8 mouse cellular contexts compared by ENCODE assay signal in the genomic region with DNA sequence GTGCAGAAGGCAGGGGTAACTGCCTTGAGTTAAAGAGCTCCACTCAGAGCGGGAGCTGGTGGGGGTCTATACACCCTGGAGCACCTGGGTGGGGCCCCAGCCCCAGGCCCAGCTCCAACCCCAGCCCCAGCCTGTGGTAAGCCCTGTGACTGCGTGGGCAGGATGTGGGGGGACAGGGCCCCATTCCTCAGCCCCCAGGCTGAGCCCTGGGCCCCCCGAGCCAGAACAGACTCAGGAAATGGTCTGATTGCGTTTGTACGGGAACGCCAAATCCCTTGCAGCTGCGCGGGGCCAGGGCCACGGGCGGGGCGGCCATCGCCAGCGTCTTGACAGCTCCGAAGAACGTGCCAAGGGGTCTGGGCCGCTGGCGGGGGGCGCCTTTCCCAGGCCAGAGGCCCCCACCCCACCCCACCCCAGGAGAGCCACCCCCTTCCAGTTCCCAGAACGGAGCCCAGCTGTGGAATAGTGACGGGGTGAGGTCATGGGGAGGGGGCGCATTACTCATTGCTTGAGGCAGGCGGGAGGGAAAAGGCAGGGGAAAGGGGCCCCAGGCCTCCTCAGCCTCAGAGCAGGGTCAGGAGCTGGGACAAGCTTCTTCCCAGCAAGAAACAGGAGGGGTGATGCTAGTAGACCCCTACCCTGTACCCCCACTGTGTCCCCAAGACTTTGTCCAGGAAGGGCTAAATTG. TPM values are rescaled to one million over a fixed set of nuclear protein-coding genes. Genes with fewer than 3 reads are reported as not detected.
A peak's percentile ranks its signal among the peaks of the same experiment; 100 is the strongest.
DNase-seq lines count a peak whose midpoint lies in the region; ATAC-seq and TF ChIP-seq lines count a peak whose summit lies in the region.

No protein-coding gene starts in this region.

- H3K4me2 ChIP-seq in midbrain, embryonic 15.5 days = peak overlapping the region; percentile 52

- peak overlapping the region; percentile 42; the same call in 1 of the 2 replicates for H3K27ac ChIP-seq in midbrain, embryonic 15.5 days
- no peak overlapping the region for H3K27ac ChIP-seq in cerebellum, adult 2 months (ENCODE audit: insufficient read depth, low read length)

- no peaks in the 10 kb centered on the region for H3K9me3 ChIP-seq in midbrain, embryonic 15.5 days

- peak overlapping the region; percentile 19 for H3K4me3 ChIP-seq in midbrain, embryonic 15.5 days
- no peak overlapping the region for H3K4me3 ChIP-seq in cerebellum, adult 2 months (replicated peaks; ENCODE audit: insufficient read depth, low read depth, low read length)

- WGBS in midbrain, embryonic 15.5 days = 4% methylated on average over 21 of the region's 22 CpGs
- WGBS in cerebellum, adult 2 months = 6% methylated on average over 22 of the region's 22 CpGs

- intact Hi-C loops in gastrocnemius, postnatal 36 days (cut with DNase I) = no loop called here

- peak; percentile 16 for ATAC-seq in inflammation-experienced regulatory T-cells, adult 6 months
- peak; percentile 56 for ATAC-seq in midbrain, embryonic 15.5 days (replicated peaks)

- no peaks in the 10 kb centered on the region for H3K36me3 ChIP-seq in midbrain, embryonic 15.5 days (replicated peaks)

- peak overlapping the region; percentile 47 for H3K9ac ChIP-seq in midbrain, embryonic 15.5 days

- H3K27me3 ChIP-seq in midbrain, embryonic 15.5 days (replicated peaks) = no peaks in the 10 kb centered on the region
- no peaks in the 10 kb centered on the region for H3K27me3 ChIP-seq in cerebellum, adult 2 months (ENCODE audit: control insufficient read depth, insufficient read depth, low read length)

- TF ChIP-seq CTCF in brain, embryonic 14.5 days (IDR thresholded peaks at IDR 0.05; ENCODE audit: borderline replicate concordance, extremely low read depth, insufficient read depth, insufficient read length) = no peak
- no peak for TF ChIP-seq CTCF in cerebellum, adult 2 months (IDR thresholded peaks at IDR 0.05; ENCODE audit: borderline replicate concordance, insufficient read depth, low read depth, low read length)

- peaks cover 17% of the 10 kb centered on the region for H3K4me1 ChIP-seq in midbrain, embryonic 15.5 days
- H3K4me1 ChIP-seq in cerebellum, adult 2 months (ENCODE audit: control insufficient read depth, insufficient read depth, low read length) = peaks cover 5% of the 10 kb centered on the region

- peak; percentile 16 for DNase-seq in adrenal gland, adult 2 months
- DNase-seq in adrenal gland, adult 8-10 months = no peak
- DNase-seq in brain, embryonic 14.5 days (ENCODE audit: low read depth) = peak; percentile 84
- DNase-seq in gastrocnemius, postnatal 36 days = peak; percentile 66 to 69
- peak; percentile 80 for DNase-seq in thymus, postnatal 4 days
- DNase-seq in cerebellum, adult 2 months = no peak

- TF ChIP-seq POLR2A in brain, embryonic 14.5 days (IDR thresholded peaks at IDR 0.05; ENCODE audit: borderline replicate concordance, extremely low read depth, insufficient read depth, insufficient read length, poor library complexity, severe bottlenecking) = no peak
- no peak for TF ChIP-seq POLR2A in cerebellum, adult 2 months (IDR thresholded peaks at IDR 0.05; ENCODE audit: borderline replicate concordance, insufficient read depth, low read length)

RNA-seq across cellular contexts. Expression of gene Tnnt3, which starts 16.9 kb away (rescaled TPM):
- not detected for total RNA-seq in adrenal gland, adult 2 months (2021)
- polyA plus RNA-seq in adrenal gland, adult 2 months (2012; rRNA removed) = 0.52 TPM in 1 of 2 replicates, not detected in the other
- 1 to 10 TPM in 3 of 4 experiments, not detected in 1; 1.1 to 1.5 (median 1.3) TPM for total RNA-seq in adrenal gland, adult 8-10 months (2022)
- polyA plus RNA-seq in brain, embryonic 14.5 days (2012; rRNA removed) = 0.68 and 1.9 TPM in 2 replicates
- total RNA-seq in gastrocnemius, postnatal 36 days (2021) = over 10,000 TPM; 32,612 to 32,921 TPM
- polyA plus RNA-seq in inflammation-experienced regulatory T-cells, adult 6 months (2017; shearing (Covaris generic)) = 1 to 10 TPM; 2.5 to 3.8 (median 2.8) TPM
- polyA plus RNA-seq in midbrain, embryonic 15.5 days (2015; fragmentation: Nextera tagmentation; extraction: Ambion mirVana) = 1.6 TPM in 2 replicates
- polyA plus RNA-seq in cerebellum, adult 2 months (2012; rRNA removed) = 0.39 and 0.65 TPM in 2 replicates

RNA-seq across cellular contexts. Expression of gene Lsp1, which starts 21.1 kb away (rescaled TPM):
- 10 to 100 TPM; 20.9 to 28.7 TPM for total RNA-seq in adrenal gland, adult 2 months (2021)
- 22.2 and 25.1 TPM in 2 replicates for polyA plus RNA-seq in adrenal gland, adult 2 months (2012; rRNA removed)
- total RNA-seq in adrenal gland, adult 8-10 months (2022) = 10 to 100 TPM; 18.1 to 31.9 (median 21.4) TPM
- 6.2 and 7.6 TPM in 2 replicates for polyA plus RNA-seq in brain, embryonic 14.5 days (2012; rRNA removed)
- total RNA-seq in gastrocnemius, postnatal 36 days (2021) = 10 to 100 TPM; 37.2 to 75.3 TPM
- 1,000 to 10,000 TPM; 1,183 to 1,943 (median 1,210) TPM for polyA plus RNA-seq in inflammation-experienced regulatory T-cells, adult 6 months (2017; shearing (Covaris generic))
- 3.7 and 5.4 TPM in 2 replicates for polyA plus RNA-seq in midbrain, embryonic 15.5 days (2015; fragmentation: Nextera tagmentation; extraction: Ambion mirVana)
- polyA plus RNA-seq in cerebellum, adult 2 months (2012; rRNA removed) = 4.2 and 5.9 TPM in 2 replicates

RNA-seq across cellular contexts. Expression of gene Tnni2, which starts 40.1 kb away (rescaled TPM):
- under 1 TPM; 0.62 to 0.63 TPM for total RNA-seq in adrenal gland, adult 2 months (2021)
- 0.15 TPM in 1 of 2 replicates, not detected in the other for polyA plus RNA-seq in adrenal gland, adult 2 months (2012; rRNA removed)
- 1 to 10 TPM in 1 of 4 experiments, under 1 TPM in 3; 0.43 to 1.1 (median 0.85) TPM for total RNA-seq in adrenal gland, adult 8-10 months (2022)
- 0.73 and 1.2 TPM in 2 replicates for polyA plus RNA-seq in brain, embryonic 14.5 days (2012; rRNA removed)
- over 10,000 TPM; 17,613 to 18,280 TPM for total RNA-seq in gastrocnemius, postnatal 36 days (2021)
- not detected for polyA plus RNA-seq in inflammation-experienced regulatory T-cells, adult 6 months (2017; shearing (Covaris generic))
- 0.25 and 0.74 TPM in 2 replicates for polyA plus RNA-seq in midbrain, embryonic 15.5 days (2015; fragmentation: Nextera tagmentation; extraction: Ambion mirVana)
- 0.52 TPM in 1 of 2 replicates, not detected in the other for polyA plus RNA-seq in cerebellum, adult 2 months (2012; rRNA removed)

RNA-seq across cellular contexts. Expression of gene Syt8, which starts 47.1 kb away (rescaled TPM):
- not detected for total RNA-seq in adrenal gland, adult 2 months (2021)
- 0.16 and 0.20 TPM in 2 replicates for polyA plus RNA-seq in adrenal gland, adult 2 months (2012; rRNA removed)
- 1 to 10 TPM in 1 of 4 experiments, not detected in 3; 1.2 TPM for total RNA-seq in adrenal gland, adult 8-10 months (2022)
- polyA plus RNA-seq in brain, embryonic 14.5 days (2012; rRNA removed) = 0.23 and 0.44 TPM in 2 replicates
- not detected for total RNA-seq in gastrocnemius, postnatal 36 days (2021)
- polyA plus RNA-seq in inflammation-experienced regulatory T-cells, adult 6 months (2017; shearing (Covaris generic)) = not detected
- not detected in 2 replicates for polyA plus RNA-seq in midbrain, embryonic 15.5 days (2015; fragmentation: Nextera tagmentation; extraction: Ambion mirVana)
- not detected in 2 replicates for polyA plus RNA-seq in cerebellum, adult 2 months (2012; rRNA removed)

RNA-seq across cellular contexts. Expression of gene Mrpl23, which starts 50.8 kb away (rescaled TPM):
- total RNA-seq in adrenal gland, adult 2 months (2021) = 1 to 10 TPM; 2.2 to 8.0 TPM
- 6.9 and 7.6 TPM in 2 replicates for polyA plus RNA-seq in adrenal gland, adult 2 months (2012; rRNA removed)
- total RNA-seq in adrenal gland, adult 8-10 months (2022) = 10 to 100 TPM in 1 of 4 experiments, 1 to 10 TPM in 3; 2.2 to 13.7 (median 4.8) TPM
- polyA plus RNA-seq in brain, embryonic 14.5 days (2012; rRNA removed) = 80.2 and 111 TPM in 2 replicates
- 1 to 10 TPM; 1.8 to 6.1 TPM for total RNA-seq in gastrocnemius, postnatal 36 days (2021)
- polyA plus RNA-seq in inflammation-experienced regulatory T-cells, adult 6 months (2017; shearing (Covaris generic)) = 10 to 100 TPM in 1 of 3 experiments, 1 to 10 TPM in 1, under 1 TPM in 1; 0.26 to 24.2 (median 3.2) TPM
- polyA plus RNA-seq in midbrain, embryonic 15.5 days (2015; fragmentation: Nextera tagmentation; extraction: Ambion mirVana) = 22.4 and 24.0 TPM in 2 replicates
- 81.9 and 87.2 TPM in 2 replicates for polyA plus RNA-seq in cerebellum, adult 2 months (2012; rRNA removed)

Comparison
In these comparisons a context has a peak if more than half of its experiments do, and no peak if none do; other contexts are left out.
1. DNase-seq: peak in adrenal gland, adult 2 months (single experiment), brain, embryonic 14.5 days (single experiment), gastrocnemius, postnatal 36 days (2 of 2) and thymus, postnatal 4 days (single experiment); none in adrenal gland, adult 8-10 months (single experiment) and cerebellum, adult 2 months (0 of 2).
2. RNA of gene Lsp1, which starts 21.1 kb away (polyA plus RNA-seq): 1,183 to 1,943 TPM in inflammation-experienced regulatory T-cells, adult 6 months; 22.2 to 25.1 TPM in adrenal gland, adult 2 months, 6.2 to 7.6 TPM in brain, embryonic 14.5 days, 4.2 to 5.9 TPM in cerebellum, adult 2 months and 3.7 to 5.4 TPM in midbrain, embryonic 15.5 days; every median in the first group is over 10 times any median in the second.